10 mouse cellular contexts compared by ENCODE assay signal in the genomic region with DNA sequence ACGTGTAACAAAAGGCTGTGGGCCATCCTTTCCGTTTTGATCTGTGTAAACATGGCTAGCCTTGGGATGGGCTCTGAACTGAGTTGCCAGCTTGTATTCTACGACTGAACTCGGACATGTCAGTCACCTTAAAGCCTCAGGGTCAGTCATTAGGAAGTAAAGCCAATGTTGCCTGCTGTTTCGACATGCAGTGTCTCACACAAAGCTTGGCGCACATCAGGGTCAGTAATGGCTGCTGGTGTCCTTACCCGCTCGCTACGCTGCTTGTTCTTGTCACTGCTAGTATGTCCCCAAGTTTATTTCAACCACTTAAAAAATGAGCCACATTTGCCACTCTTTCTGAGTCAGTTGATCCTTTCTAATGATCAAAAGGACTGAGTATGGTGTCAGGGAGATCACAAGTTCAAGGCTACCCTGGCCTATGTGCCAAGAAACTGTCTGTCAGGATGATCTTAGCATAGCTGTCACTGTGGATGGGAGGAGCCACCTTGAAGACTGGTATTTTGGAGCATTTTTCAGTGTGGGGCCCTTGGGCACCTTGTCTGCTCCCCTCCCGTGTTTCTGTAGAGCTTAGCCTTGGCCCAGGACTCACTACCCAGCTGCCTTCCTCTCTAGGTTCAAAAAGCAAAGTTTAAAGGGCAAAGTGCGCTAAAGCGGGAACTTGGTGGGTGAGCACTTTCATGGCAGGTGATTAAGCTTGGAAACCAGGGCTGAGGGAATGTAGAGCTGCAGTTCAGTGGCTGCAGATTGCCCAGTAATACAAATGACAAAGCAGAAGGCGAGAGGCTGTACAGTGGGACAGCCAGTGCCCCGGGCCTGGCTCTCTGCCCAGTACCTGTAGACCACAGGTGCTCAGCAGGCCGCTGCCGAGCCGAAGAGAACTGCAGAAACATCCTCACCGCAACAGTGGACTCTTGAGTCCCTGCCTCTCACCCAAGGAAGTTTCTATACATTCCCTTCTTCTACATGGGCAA.
DNase-seq lines count a peak whose midpoint lies in the region; ATAC-seq lines count a peak whose summit lies in the region.
"Had no signal": no experiment of that assay in that cellular context is flagged by ENCODE, and none has a peak within 500 bp of the region (broad histone marks: within the 10 kb centered on the region; RNA-seq: fewer than 3 reads in every experiment).

No protein-coding gene starts in this region.

- no peaks in the 10 kb centered on the region for H3K9me3 ChIP-seq in neural tube, embryonic 11.5 days (ENCODE audit: control insufficient read depth, low read length)
- H3K9me3 ChIP-seq in hindbrain, embryonic 13.5 days, result no peaks in the 10 kb centered on the region
- H3K9me3 ChIP-seq: embryonic facial prominence, embryonic 13.5 days had no signal

- H3K4me2 ChIP-seq in neural tube, embryonic 11.5 days (ENCODE audit: low read depth), result no peak overlapping the region
- H3K4me2 ChIP-seq in hindbrain, embryonic 13.5 days, result no peak overlapping the region
- H3K4me2 ChIP-seq: embryonic facial prominence, embryonic 13.5 days; lung, embryonic 14.5 days had no signal

- peaks cover 6% of the 10 kb centered on the region for H3K36me3 ChIP-seq in neural tube, embryonic 11.5 days (ENCODE audit: control insufficient read depth, insufficient read depth, low read length)
- peaks cover 25% of the 10 kb centered on the region for H3K36me3 ChIP-seq in hindbrain, embryonic 13.5 days

- H3K4me1 ChIP-seq in neural tube, embryonic 11.5 days (ENCODE audit: control insufficient read depth, insufficient read depth, low read length), result peaks cover 15% of the 10 kb centered on the region
- H3K4me1 ChIP-seq in hindbrain, embryonic 13.5 days (replicated peaks), result peaks cover 41% of the 10 kb centered on the region

- H3K9ac ChIP-seq in neural tube, embryonic 11.5 days (ENCODE audit: low read length), result no peak overlapping the region
- no peak overlapping the region for H3K9ac ChIP-seq in hindbrain, embryonic 13.5 days
- H3K9ac ChIP-seq: embryonic facial prominence, embryonic 13.5 days; lung, embryonic 14.5 days had no signal

- no peak overlapping the region for H3K4me3 ChIP-seq in neural tube, embryonic 11.5 days (ENCODE audit: low read depth, low read length)
- H3K4me3 ChIP-seq in hindbrain, embryonic 13.5 days, result no peak overlapping the region
- H3K4me3 ChIP-seq: embryonic facial prominence, embryonic 13.5 days had no signal

- H3K27me3 ChIP-seq in neural tube, embryonic 11.5 days (ENCODE audit: control insufficient read depth, insufficient read depth, low read length), result no peaks in the 10 kb centered on the region
- no peaks in the 10 kb centered on the region for H3K27me3 ChIP-seq in hindbrain, embryonic 13.5 days
- H3K27me3 ChIP-seq: embryonic facial prominence, embryonic 13.5 days had no signal

- DNase-seq in neural tube, embryonic 11.5 days (ENCODE audit: low spot score), result no peak
- DNase-seq in neural tube, embryonic 10.5 days (ENCODE audit: extremely low spot score, low spot score), result no peak
- DNase-seq in kidney, postnatal 36 days, result peak; percentile 7 to 37
- DNase-seq in c-Kit-positive CD71-positive TER-119-positive erythroid progenitor cells, embryonic 14.5 days (ENCODE audit: low spot score), result no peak
- DNase-seq in right cerebral cortex, postnatal 25 days, result no peak
- DNase-seq in urinary bladder, postnatal 25 days (ENCODE audit: low spot score), result no peak
- DNase-seq: cerebellum, adult 9-11 months had no signal

- H3K27ac ChIP-seq in neural tube, embryonic 11.5 days (ENCODE audit: low read depth, low read length), result 0 out of 2 replicates have a peak overlapping the region, but pooled peaks have one; percentile 29
- H3K27ac ChIP-seq in hindbrain, embryonic 13.5 days, result peak overlapping the region; percentile 71
- H3K27ac ChIP-seq: embryonic facial prominence, embryonic 13.5 days had no signal

- 88% methylated on average over 18 of the region's 18 CpGs for WGBS in neural tube, embryonic 11.5 days
- WGBS in hindbrain, embryonic 13.5 days, result 85% methylated on average over 18 of the region's 18 CpGs

- no peak for ATAC-seq in neural tube, embryonic 11.5 days (ENCODE audit: insufficient read depth, low FRiP score, low TSS enrichment)
- ATAC-seq in hindbrain, embryonic 13.5 days (ENCODE audit: low FRiP score), result no peak

Comparison
In these comparisons a context has a peak if more than half of its experiments do, and no peak if none do; other contexts are left out.
1. DNase-seq: peak in kidney, postnatal 36 days (2 of 2); none in neural tube, embryonic 11.5 days (single experiment), neural tube, embryonic 10.5 days (single experiment), c-Kit-positive CD71-positive TER-119-positive erythroid progenitor cells, embryonic 14.5 days (single experiment), right cerebral cortex, postnatal 25 days (single experiment) and urinary bladder, postnatal 25 days (single experiment).